In the genomic region with DNA sequence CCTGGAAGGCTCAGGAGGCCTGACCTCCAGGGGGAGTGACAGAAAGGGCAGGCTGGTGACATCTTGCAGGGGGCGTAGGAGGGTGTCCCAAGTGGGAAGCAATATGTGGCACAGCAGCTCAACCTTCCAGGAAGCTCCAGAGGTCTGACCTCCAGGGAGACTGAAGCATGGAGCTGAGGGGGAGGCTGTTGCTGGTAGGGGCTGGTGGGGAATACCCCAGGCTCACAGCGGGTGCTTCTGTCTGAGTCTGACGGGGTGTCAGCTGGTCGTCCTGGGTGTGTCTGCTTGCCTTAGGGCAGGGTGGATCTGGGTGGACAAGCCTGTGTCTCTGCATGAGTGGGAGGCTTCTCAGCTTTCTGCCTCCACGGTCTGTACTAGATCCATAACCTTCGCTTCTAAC, we compare ENCODE assay signal across 28 mouse cellular contexts. TPM values are rescaled to one million over a fixed set of nuclear protein-coding genes. Genes with fewer than 3 reads are reported as not detected.
DNase-seq lines count a peak whose midpoint lies in the region; ATAC-seq and TF ChIP-seq lines count a peak whose summit lies in the region.
"Had no signal": no experiment of that assay in that cellular context is flagged by ENCODE, and none has a peak within 500 bp of the region (broad histone marks: within the 10 kb centered on the region; RNA-seq: fewer than 3 reads in every experiment).

No protein-coding gene starts in this region.

- no peak overlapping the region for H3K9ac ChIP-seq in kidney, embryonic 14.5 days (ENCODE audit: low read depth, low read length)
- no peak overlapping the region for H3K9ac ChIP-seq in kidney, postnatal 0 days (ENCODE audit: low read depth, low read length)
- H3K9ac ChIP-seq: embryonic facial prominence, embryonic 13.5 days; forebrain, embryonic 13.5 days; heart, embryonic 12.5 days; heart, embryonic 15.5 days had no signal

- peak; percentile 61 for ATAC-seq in kidney, embryonic 14.5 days (ENCODE audit: low FRiP score, low TSS enrichment)
- peak; percentile 14; the same call in 1 of the 2 replicates for ATAC-seq in kidney, postnatal 0 days (replicated peaks; ENCODE audit: low FRiP score, low read depth)
- ATAC-seq: CD4-positive, CD25-positive, alpha-beta regulatory T cell, adult 4 months; forebrain, embryonic 13.5 days; forebrain, embryonic 16.5 days; hindbrain, postnatal 0 days; inflammation-experienced regulatory T-cells, adult 6 months; intestine, embryonic 16.5 days had no signal

- H3K9me3 ChIP-seq in heart, embryonic 10.5 days: no peaks in the 10 kb centered on the region
- no peaks in the 10 kb centered on the region for H3K9me3 ChIP-seq in kidney, embryonic 14.5 days (ENCODE audit: control insufficient read depth, low read length)
- no peaks in the 10 kb centered on the region for H3K9me3 ChIP-seq in kidney, postnatal 0 days (replicated peaks; ENCODE audit: low read length)
- H3K9me3 ChIP-seq: embryonic facial prominence, embryonic 13.5 days; forebrain, embryonic 10.5 days; forebrain, embryonic 13.5 days; heart, embryonic 15.5 days had no signal

- peaks cover 32% of the 10 kb centered on the region for H3K36me3 ChIP-seq in heart, embryonic 10.5 days
- H3K36me3 ChIP-seq in kidney, embryonic 14.5 days (ENCODE audit: control insufficient read depth, insufficient read depth, low read length): no peaks in the 10 kb centered on the region
- no peaks in the 10 kb centered on the region for H3K36me3 ChIP-seq in kidney, postnatal 0 days (ENCODE audit: insufficient read depth, low read length)
- H3K36me3 ChIP-seq: embryonic facial prominence, embryonic 13.5 days had no signal

- H3K4me2 ChIP-seq in kidney, embryonic 14.5 days (replicated peaks; ENCODE audit: low read depth, low read length): no peak overlapping the region
- H3K4me2 ChIP-seq in kidney, postnatal 0 days (ENCODE audit: low read length): no peak overlapping the region
- H3K4me2 ChIP-seq: embryonic facial prominence, embryonic 13.5 days; forebrain, embryonic 13.5 days; heart, embryonic 12.5 days; heart, embryonic 15.5 days had no signal

- peaks cover 50% of the 10 kb centered on the region for H3K4me1 ChIP-seq in heart, embryonic 10.5 days
- H3K4me1 ChIP-seq in kidney, embryonic 14.5 days (ENCODE audit: control insufficient read depth, insufficient read depth, low read length): peaks cover 18% of the 10 kb centered on the region
- peaks cover 10% of the 10 kb centered on the region; the same call in 1 of the 2 replicates for H3K4me1 ChIP-seq in kidney, postnatal 0 days (replicated peaks; ENCODE audit: insufficient read depth, low read length)

- 67% methylated on average over 6 of the region's 6 CpGs for WGBS in heart, embryonic 10.5 days
- WGBS in kidney, embryonic 14.5 days: 29% methylated on average over 6 of the region's 6 CpGs
- 42% methylated on average over 6 of the region's 6 CpGs for WGBS in kidney, postnatal 0 days

- DNase-seq in heart, embryonic 10.5 days (ENCODE audit: low spot score): no peak
- no peak for DNase-seq in heart, adult 18-20 months
- no peak for DNase-seq in kidney, postnatal 14 days
- peak; percentile 61 for DNase-seq in kidney, postnatal 0 days (ENCODE audit: low spot score)
- no peak for DNase-seq in kidney, postnatal 25 days
- DNase-seq in ZHBTc4 (ENCODE audit: low read depth, low spot score): peak; percentile 58
- DNase-seq in gastrocnemius, adult 18-20 months (ENCODE audit: low spot score): no peak
- DNase-seq: adrenal gland, postnatal 10 days; adrenal gland, postnatal 36 days; cerebellum, adult 18-20 months; cerebellum, adult 9-10 months; cerebellum, postnatal 14 days; gastrocnemius, adult 2 months; gastrocnemius, postnatal 14 days; heart, adult 2 months; heart, postnatal 10 days; heart, postnatal 36 days had no signal

- peak overlapping the region; percentile 13; the same call in 1 of the 2 replicates for H3K27ac ChIP-seq in heart, embryonic 10.5 days
- H3K27ac ChIP-seq in kidney, embryonic 14.5 days (ENCODE audit: low read depth, low read length): no peak overlapping the region
- no peak overlapping the region for H3K27ac ChIP-seq in kidney, postnatal 0 days
- H3K27ac ChIP-seq: embryonic facial prominence, embryonic 13.5 days; forebrain, embryonic 10.5 days; forebrain, embryonic 13.5 days; gastrocnemius, adult 2 months; heart, adult 2 months; heart, embryonic 15.5 days; hindbrain, postnatal 0 days had no signal

- 0 out of 2 replicates have a peak, but pooled peaks cover 8% of the 10 kb centered on the region for H3K27me3 ChIP-seq in heart, embryonic 10.5 days (ENCODE audit: insufficient read depth, poor library complexity, severe bottlenecking)
- H3K27me3 ChIP-seq in kidney, embryonic 14.5 days (ENCODE audit: control insufficient read depth, insufficient read depth, low read length): no peaks in the 10 kb centered on the region
- H3K27me3 ChIP-seq in kidney, postnatal 0 days (ENCODE audit: insufficient read depth, low read length): no peaks in the 10 kb centered on the region
- H3K27me3 ChIP-seq: heart, embryonic 12.5 days; heart, embryonic 15.5 days had no signal

- no peak overlapping the region for H3K4me3 ChIP-seq in heart, embryonic 10.5 days
- no peak overlapping the region for H3K4me3 ChIP-seq in kidney, embryonic 14.5 days (ENCODE audit: low read length)
- no peak overlapping the region for H3K4me3 ChIP-seq in kidney, postnatal 0 days (replicated peaks; ENCODE audit: low read depth, low read length)
- H3K4me3 ChIP-seq: embryonic facial prominence, embryonic 13.5 days; forebrain, embryonic 10.5 days; forebrain, embryonic 13.5 days; gastrocnemius, adult 2 months; heart, adult 2 months; heart, embryonic 12.5 days; heart, embryonic 15.5 days had no signal

- 0 out of 2 replicates have a peak, but pooled peaks have one; percentile 9 for TF ChIP-seq CTCF in kidney, postnatal 0 days (IDR thresholded peaks at IDR 0.05; ENCODE audit: low read depth)

RNA-seq across cellular contexts. Expression of a gene that starts 38.1 kb away (rescaled TPM):
- polyA plus RNA-seq in heart, embryonic 10.5 days (2016; fragmentation: Nextera tagmentation; extraction: Ambion mirVana): 15.9 and 26.3 TPM in 2 replicates
- 10 to 100 TPM; 35.9 to 41.1 TPM for total RNA-seq in heart, adult 18-20 months (2021)
- 3.9 and 7.6 TPM in 2 replicates for polyA plus RNA-seq in kidney, embryonic 14.5 days (2014; fragmentation: Nextera tagmentation; extraction: Ambion mirVana)
- 6.2 and 6.7 TPM in 2 replicates for polyA plus RNA-seq in kidney, postnatal 0 days (2015; fragmentation: Nextera tagmentation; extraction: Ambion mirVana)
- 10 to 100 TPM; 37.9 to 44.4 TPM for total RNA-seq in gastrocnemius, adult 18-20 months (2021)

Comparison
In these comparisons a context has a peak if more than half of its experiments do, and no peak if none do; other contexts are left out.
1. DNase-seq: peak in kidney, postnatal 0 days (single experiment) and ZHBTc4 (single experiment); none in heart, embryonic 10.5 days (single experiment), heart, adult 18-20 months (0 of 2), kidney, postnatal 14 days (single experiment), kidney, postnatal 25 days (0 of 2) and gastrocnemius, adult 18-20 months (single experiment).